Mouse (Mus musculus) liver, embryonic 14.5 days (tissue): ENCODE measurements around the gene Asic5.

Source experiments
- CTCF ChIP-seq: IDR thresholded peaks from 2 replicates; pipeline ENCODE4 v1.5.1; 2016; ENCODE audit warnings: antibody characterized with exemption, low read depth, control low read depth
- EP300 ChIP-seq: IDR thresholded peaks from 2 replicates; pipeline ENCODE4 v1.6.1; 2016; ENCODE audit warnings: antibody characterized with exemption, low read depth

DNA sequence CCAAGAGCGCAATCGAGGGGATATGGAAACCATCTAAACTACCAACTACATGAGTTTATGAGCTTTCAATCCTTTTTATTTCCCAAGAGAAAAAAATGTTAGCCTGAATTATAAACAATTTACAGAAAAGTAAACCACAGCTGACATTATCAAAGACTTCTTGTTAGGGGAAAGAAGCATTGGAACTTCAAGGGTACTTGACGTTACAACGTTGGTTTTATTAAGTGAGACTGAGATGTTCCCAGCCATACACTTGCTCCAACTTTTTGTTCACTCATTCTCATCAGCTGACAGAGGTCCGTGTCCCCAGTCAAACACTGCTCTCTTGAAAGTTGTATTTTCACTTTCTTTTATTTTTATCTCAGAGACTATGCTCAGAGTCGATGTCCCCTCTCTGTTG is 61.6 kb downstream of the Asic5 start:
- TF ChIP-seq CTCF = no peak
- no peak for TF ChIP-seq EP300
